Mouse (Mus musculus): Measurements from ENCODE around the gene Alk. TPM values are rescaled to one million over a fixed set of nuclear protein-coding genes. Genes with fewer than 3 reads are reported as not detected.

Alk gene
- polyA plus RNA-seq, 1 experiment from 2014 or later, result 0.51 TPM

- no peaks in the 10 kb centered on the region for H3K9me3 ChIP-seq (ENCODE audit: control insufficient read depth, low read length)
- H3K4me3 ChIP-seq (ENCODE audit: low read depth, low read length), result no peak overlapping the region
- no peak for DNase-seq (ENCODE audit: low spot score)
- no peak overlapping the region for H3K27ac ChIP-seq (ENCODE audit: low read depth, low read length)
- H3K4me2 ChIP-seq (replicated peaks; ENCODE audit: low read depth, low read length), result no peak overlapping the region
- no peaks in the 10 kb centered on the region for H3K36me3 ChIP-seq (ENCODE audit: control insufficient read depth, insufficient read depth, low read length)
- ATAC-seq (ENCODE audit: low FRiP score), result no peak
- 89% methylated on average over 3 of the region's 3 CpGs for WGBS
- no peaks in the 10 kb centered on the region for H3K27me3 ChIP-seq (ENCODE audit: control insufficient read depth, insufficient read depth, low read length)
- no peak overlapping the region for H3K9ac ChIP-seq (ENCODE audit: low read depth, low read length)
- no peaks in the 10 kb centered on the region for H3K4me1 ChIP-seq (replicated peaks; ENCODE audit: control insufficient read depth, insufficient read depth, low read length)
These were observed 589.2 kb downstream of the Alk start for GRCm38 (mm10) chr17:72015253-72015652.

- no peaks in the 10 kb centered on the region for H3K9me3 ChIP-seq (ENCODE audit: control insufficient read depth, low read length)
- H3K4me2 ChIP-seq (replicated peaks; ENCODE audit: low read depth, low read length), result no peak overlapping the region
- H3K27me3 ChIP-seq (ENCODE audit: control insufficient read depth, insufficient read depth, low read length), result no peaks in the 10 kb centered on the region
- DNase-seq (ENCODE audit: low spot score), result no peak
- no peak overlapping the region for H3K27ac ChIP-seq (ENCODE audit: low read depth, low read length)
- WGBS, result 80% methylated on average over 9 of the region's 9 CpGs
- no peak for ATAC-seq (ENCODE audit: low FRiP score)
- H3K9ac ChIP-seq (ENCODE audit: low read depth, low read length), result no peak overlapping the region
- H3K4me3 ChIP-seq (ENCODE audit: low read depth, low read length), result no peak overlapping the region
- no peaks in the 10 kb centered on the region for H3K36me3 ChIP-seq (ENCODE audit: control insufficient read depth, insufficient read depth, low read length)
- no peaks in the 10 kb centered on the region for H3K4me1 ChIP-seq (replicated peaks; ENCODE audit: control insufficient read depth, insufficient read depth, low read length)
These were observed 591.7 kb downstream of the Alk start for GRCm38 (mm10) chr17:72012775-72013174.

- Histone ChIP-seq H3K4me2 (replicated peaks; ENCODE audit: low read depth, low read length) (no peak overlapping the region), H3K27me3 (ENCODE audit: control insufficient read depth, insufficient read depth, low read length) (no peaks in the 10 kb centered on the region), H3K9me3 (ENCODE audit: control insufficient read depth, low read length) (no peaks in the 10 kb centered on the region), H3K27ac (ENCODE audit: low read depth, low read length) (no peak overlapping the region), H3K4me3 (ENCODE audit: low read depth, low read length) (no peak overlapping the region), H3K9ac (ENCODE audit: low read depth, low read length) (no peak overlapping the region), H3K36me3 (ENCODE audit: control insufficient read depth, insufficient read depth, low read length) (no peaks in the 10 kb centered on the region), H3K4me1 (replicated peaks; ENCODE audit: control insufficient read depth, insufficient read depth, low read length) (no peaks in the 10 kb centered on the region)
- WGBS, result 88% methylated on average over 2 of the region's 2 CpGs
- ATAC-seq (ENCODE audit: low FRiP score) (no peak), DNase-seq (ENCODE audit: low spot score) (no peak)
These were observed 594.6 kb downstream of the Alk start for GRCm38 (mm10) chr17:72009836-72010235.

GRCm38 (mm10) chr17:72008389-72008788 is 596.0 kb downstream of the Alk start:
- no peak overlapping the region for H3K4me3 ChIP-seq (ENCODE audit: low read depth, low read length)
- ATAC-seq (ENCODE audit: low FRiP score), result no peak
- 84% methylated on average over 5 of the region's 5 CpGs for WGBS
- H3K9ac ChIP-seq (ENCODE audit: low read depth, low read length), result no peak overlapping the region
- no peak overlapping the region for H3K4me2 ChIP-seq (replicated peaks; ENCODE audit: low read depth, low read length)
- H3K27ac ChIP-seq (ENCODE audit: low read depth, low read length), result no peak overlapping the region
- H3K4me1 ChIP-seq (replicated peaks; ENCODE audit: control insufficient read depth, insufficient read depth, low read length), result no peaks in the 10 kb centered on the region
- no peaks in the 10 kb centered on the region for H3K9me3 ChIP-seq (ENCODE audit: control insufficient read depth, low read length)
- no peaks in the 10 kb centered on the region for H3K36me3 ChIP-seq (ENCODE audit: control insufficient read depth, insufficient read depth, low read length)
- no peaks in the 10 kb centered on the region for H3K27me3 ChIP-seq (ENCODE audit: control insufficient read depth, insufficient read depth, low read length)
- no peak for DNase-seq (ENCODE audit: low spot score)

GRCm38 (mm10) chr17:72005365-72005764 is 599.1 kb downstream of the Alk start:
- no peak overlapping the region for H3K27ac ChIP-seq (ENCODE audit: low read depth, low read length)
- no peak overlapping the region for H3K9ac ChIP-seq (ENCODE audit: low read depth, low read length)
- H3K27me3 ChIP-seq (ENCODE audit: control insufficient read depth, insufficient read depth, low read length), result no peaks in the 10 kb centered on the region
- DNase-seq (ENCODE audit: low spot score) (no peak), ATAC-seq (ENCODE audit: low FRiP score) (no peak)
- H3K9me3 ChIP-seq (ENCODE audit: control insufficient read depth, low read length), result no peaks in the 10 kb centered on the region
- no peaks in the 10 kb centered on the region for H3K4me1 ChIP-seq (replicated peaks; ENCODE audit: control insufficient read depth, insufficient read depth, low read length)
- WGBS, result 84% methylated on average over 6 of the region's 6 CpGs
- no peaks in the 10 kb centered on the region for H3K36me3 ChIP-seq (ENCODE audit: control insufficient read depth, insufficient read depth, low read length)
- no peak overlapping the region for H3K4me2 ChIP-seq (replicated peaks; ENCODE audit: low read depth, low read length)
- H3K4me3 ChIP-seq (ENCODE audit: low read depth, low read length), result no peak overlapping the region

GRCm38 (mm10) chr17:71999527-72000482 is 604.6 kb downstream of the Alk start:
- H3K36me3 ChIP-seq (ENCODE audit: control insufficient read depth, insufficient read depth, low read length), result no peaks in the 10 kb centered on the region
- no peak overlapping the region for H3K4me3 ChIP-seq (ENCODE audit: low read depth, low read length)
- no peak overlapping the region for H3K27ac ChIP-seq (ENCODE audit: low read depth, low read length)
- H3K4me2 ChIP-seq (replicated peaks; ENCODE audit: low read depth, low read length), result no peak overlapping the region
- no peaks in the 10 kb centered on the region for H3K27me3 ChIP-seq (ENCODE audit: control insufficient read depth, insufficient read depth, low read length)
- DNase-seq (ENCODE audit: low spot score), result no peak
- H3K9me3 ChIP-seq (ENCODE audit: control insufficient read depth, low read length), result no peaks in the 10 kb centered on the region
- 74% methylated on average over 5 of the region's 5 CpGs for WGBS
- no peak for ATAC-seq (ENCODE audit: low FRiP score)
- H3K9ac ChIP-seq (ENCODE audit: low read depth, low read length), result no peak overlapping the region
- no peaks in the 10 kb centered on the region for H3K4me1 ChIP-seq (replicated peaks; ENCODE audit: control insufficient read depth, insufficient read depth, low read length)

GRCm38 (mm10) chr17:71997680-71998079 is 606.7 kb downstream of the Alk start:
- ATAC-seq (ENCODE audit: low FRiP score), result no peak
- H3K27me3 ChIP-seq (ENCODE audit: control insufficient read depth, insufficient read depth, low read length), result no peaks in the 10 kb centered on the region
- 81% methylated on average over 3 of the region's 3 CpGs for WGBS
- H3K4me1 ChIP-seq (replicated peaks; ENCODE audit: control insufficient read depth, insufficient read depth, low read length), result no peaks in the 10 kb centered on the region
- no peak for DNase-seq (ENCODE audit: low spot score)
- no peak overlapping the region for H3K4me3 ChIP-seq (ENCODE audit: low read depth, low read length)
- no peaks in the 10 kb centered on the region for H3K36me3 ChIP-seq (ENCODE audit: control insufficient read depth, insufficient read depth, low read length)
- H3K4me2 ChIP-seq (replicated peaks; ENCODE audit: low read depth, low read length), result no peak overlapping the region
- no peaks in the 10 kb centered on the region for H3K9me3 ChIP-seq (ENCODE audit: control insufficient read depth, low read length)
- H3K27ac ChIP-seq (ENCODE audit: low read depth, low read length), result no peak overlapping the region
- no peak overlapping the region for H3K9ac ChIP-seq (ENCODE audit: low read depth, low read length)

- Histone ChIP-seq H3K9ac (ENCODE audit: low read depth, low read length) (no peak overlapping the region), H3K9me3 (ENCODE audit: control insufficient read depth, low read length) (no peaks in the 10 kb centered on the region), H3K27ac (ENCODE audit: low read depth, low read length) (no peak overlapping the region), H3K27me3 (ENCODE audit: control insufficient read depth, insufficient read depth, low read length) (no peaks in the 10 kb centered on the region), H3K4me2 (replicated peaks; ENCODE audit: low read depth, low read length) (no peak overlapping the region), H3K4me1 (replicated peaks; ENCODE audit: control insufficient read depth, insufficient read depth, low read length) (no peaks in the 10 kb centered on the region), H3K4me3 (ENCODE audit: low read depth, low read length) (no peak overlapping the region), H3K36me3 (ENCODE audit: control insufficient read depth, insufficient read depth, low read length) (no peaks in the 10 kb centered on the region)
- DNase-seq (ENCODE audit: low spot score), result no peak
- no peak for ATAC-seq (ENCODE audit: low FRiP score)
- 85% methylated on average over 3 of the region's 3 CpGs for WGBS
These were observed 608.9 kb downstream of the Alk start for GRCm38 (mm10) chr17:71995539-71995938.

GRCm38 (mm10) chr17:71994144-71994543 is 610.3 kb downstream of the Alk start:
- no peaks in the 10 kb centered on the region for H3K4me1 ChIP-seq (replicated peaks; ENCODE audit: control insufficient read depth, insufficient read depth, low read length)
- no peaks in the 10 kb centered on the region for H3K36me3 ChIP-seq (ENCODE audit: control insufficient read depth, insufficient read depth, low read length)
- H3K9ac ChIP-seq (ENCODE audit: low read depth, low read length), result no peak overlapping the region
- WGBS, result 95% methylated on average over 1 of the region's 1 CpGs
- no peaks in the 10 kb centered on the region for H3K9me3 ChIP-seq (ENCODE audit: control insufficient read depth, low read length)
- no peak overlapping the region for H3K4me2 ChIP-seq (replicated peaks; ENCODE audit: low read depth, low read length)
- no peaks in the 10 kb centered on the region for H3K27me3 ChIP-seq (ENCODE audit: control insufficient read depth, insufficient read depth, low read length)
- ATAC-seq (ENCODE audit: low FRiP score) (no peak), DNase-seq (ENCODE audit: low spot score) (no peak)
- H3K27ac ChIP-seq (ENCODE audit: low read depth, low read length), result no peak overlapping the region
- no peak overlapping the region for H3K4me3 ChIP-seq (ENCODE audit: low read depth, low read length)
